Mouse (Mus musculus): ENCODE measurements around the gene Zbtb3.

The Zbtb3 gene

DNA sequence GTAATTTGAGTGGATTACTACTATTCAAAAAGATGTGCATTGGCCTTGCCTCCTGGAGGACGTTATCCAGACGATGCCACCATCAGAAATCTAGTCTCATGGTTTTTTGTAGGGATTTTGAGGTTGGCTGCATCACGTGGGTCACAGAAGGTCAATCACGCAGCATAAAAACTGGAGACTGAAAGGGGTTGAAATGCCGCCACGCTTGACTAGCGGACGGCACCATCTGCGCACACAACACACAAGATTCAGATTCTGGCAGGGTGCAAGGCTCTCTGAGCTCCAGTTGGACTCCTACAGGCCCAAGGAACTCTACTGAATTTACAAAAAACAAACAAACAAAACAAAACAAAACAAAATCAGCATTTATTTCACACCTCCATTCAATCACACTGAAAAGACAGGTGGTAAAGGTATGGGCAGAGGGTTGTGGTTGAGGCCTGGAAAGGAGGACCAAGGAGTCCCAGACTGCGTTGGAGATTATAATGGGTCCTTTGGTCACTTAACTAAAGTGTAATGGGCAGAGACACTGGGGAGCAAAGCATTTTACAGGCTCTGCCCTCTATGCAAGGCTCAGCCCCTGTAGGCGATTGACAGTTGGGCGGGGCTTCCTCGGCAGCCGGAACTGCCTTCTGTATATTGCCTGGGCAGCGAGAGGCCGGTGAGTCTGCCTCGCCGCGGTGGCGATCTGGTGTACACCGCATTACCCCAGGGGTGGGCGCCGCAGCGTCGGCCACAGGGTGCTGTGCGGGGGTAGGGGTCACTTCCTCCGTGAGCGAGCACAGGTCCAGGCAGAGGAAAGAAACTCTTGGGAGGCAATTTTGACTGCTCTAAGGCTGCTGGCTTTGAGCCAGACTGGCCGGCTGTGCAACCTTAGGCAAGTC lies 37.8 kb downstream of the Zbtb3 start:
- 11% methylated on average over 29 of the region's 29 CpGs for WGBS

GRCm38 (mm10) chr19:8841012-8841411 lies 38.7 kb downstream of the Zbtb3 start:
- WGBS: 66% methylated on average over 7 of the region's 7 CpGs

DNA sequence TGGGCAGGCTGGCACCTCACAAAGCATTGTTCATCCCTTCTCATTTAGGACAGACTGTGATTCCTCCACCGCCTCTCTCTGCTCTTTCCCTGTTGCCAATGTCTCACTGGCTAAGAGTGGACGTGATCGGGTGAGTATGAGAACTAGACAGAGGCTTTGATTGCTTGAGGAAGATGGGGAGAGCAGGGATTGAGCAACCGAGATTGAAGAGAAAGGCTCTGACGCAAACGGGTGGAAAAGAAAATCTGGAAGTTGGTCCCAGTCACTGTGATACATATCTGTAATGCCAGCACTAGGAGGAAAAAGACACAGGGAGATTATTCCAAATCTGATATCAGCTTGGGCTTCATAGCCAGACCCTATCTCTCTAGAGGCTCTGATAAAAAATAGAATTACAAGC lies 40.6 kb downstream of the Zbtb3 start:
- 72% methylated on average over 6 of the region's 6 CpGs for WGBS

GRCm38 (mm10) chr19:8844371-8845129 lies 42.2 kb downstream of the Zbtb3 start:
- 34% methylated on average over 5 of the region's 5 CpGs for WGBS

DNA sequence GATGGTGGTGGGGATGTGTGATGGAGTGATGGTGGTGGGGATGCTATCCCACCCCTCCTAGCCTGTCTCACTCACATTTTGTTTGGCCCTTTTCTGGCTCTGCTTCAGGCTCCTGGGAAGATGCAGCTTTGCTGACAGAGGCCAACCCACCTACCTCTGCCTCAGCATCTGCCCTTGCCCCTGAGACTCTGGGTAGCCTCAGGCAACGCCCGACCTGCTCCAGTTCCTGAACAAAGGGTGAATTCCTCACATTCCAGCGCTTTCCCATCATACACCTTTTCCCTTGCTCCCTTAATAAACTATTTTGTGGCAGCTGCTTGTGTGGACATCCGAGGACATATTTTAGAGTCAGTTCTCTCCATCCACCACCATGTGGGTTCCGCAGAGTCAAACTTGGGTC lies 46.0 kb downstream of the Zbtb3 start:
- WGBS: 84% methylated on average over 5 of the region's 5 CpGs

DNA sequence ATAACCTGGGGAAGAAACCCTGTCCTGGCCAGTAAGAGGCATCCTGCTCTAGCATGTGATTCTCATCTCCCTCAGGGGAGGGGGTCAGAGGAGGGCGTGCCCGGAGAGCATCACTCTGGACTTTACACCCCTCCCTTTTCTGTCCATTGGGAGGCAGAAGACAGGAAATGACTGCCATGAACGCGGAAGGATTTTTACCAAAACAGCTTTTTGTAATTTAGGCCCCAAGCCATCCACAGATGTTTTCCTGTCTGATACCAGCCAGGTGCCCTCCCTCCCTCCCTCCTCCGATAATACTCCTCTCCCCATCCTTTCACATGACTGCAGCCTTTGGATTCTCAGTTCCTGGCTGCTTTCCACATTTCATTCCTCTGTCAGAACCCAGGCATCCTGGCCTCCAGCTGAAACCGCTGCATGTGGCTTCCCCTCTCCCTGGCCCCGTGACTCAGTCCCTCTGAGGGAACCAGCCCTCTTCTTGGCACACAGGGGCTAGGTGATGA lies 48.1 kb downstream of the Zbtb3 start, which contains the start of gene Lrrn4cl:
Gene Lrrn4cl (plus strand): TSS at position 367 of the 500 bp plus-strand sequence.
- WGBS: 23% methylated on average over 7 of the region's 7 CpGs

DNA sequence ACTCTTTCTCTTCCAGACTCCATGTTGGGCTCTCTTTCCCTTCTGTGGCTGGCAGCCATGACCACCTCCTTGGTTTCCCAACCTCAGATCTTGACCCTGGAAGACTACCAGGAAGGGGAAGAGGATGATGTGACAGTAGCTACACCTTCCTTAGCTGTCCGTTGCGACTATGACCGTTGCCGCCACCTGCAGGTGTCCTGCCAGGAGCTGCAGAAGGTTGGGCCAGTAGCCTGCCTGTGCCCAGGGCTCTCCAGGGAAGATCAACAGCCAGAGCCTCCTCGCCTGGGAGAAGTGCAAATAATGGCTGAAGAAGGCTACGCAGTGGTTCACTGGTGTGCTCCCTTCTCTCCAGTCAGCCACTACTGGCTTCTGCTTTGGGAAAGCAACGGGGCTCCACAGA lies 49.3 kb downstream of the Zbtb3 start:
- 70% methylated on average over 7 of the region's 7 CpGs for WGBS

DNA sequence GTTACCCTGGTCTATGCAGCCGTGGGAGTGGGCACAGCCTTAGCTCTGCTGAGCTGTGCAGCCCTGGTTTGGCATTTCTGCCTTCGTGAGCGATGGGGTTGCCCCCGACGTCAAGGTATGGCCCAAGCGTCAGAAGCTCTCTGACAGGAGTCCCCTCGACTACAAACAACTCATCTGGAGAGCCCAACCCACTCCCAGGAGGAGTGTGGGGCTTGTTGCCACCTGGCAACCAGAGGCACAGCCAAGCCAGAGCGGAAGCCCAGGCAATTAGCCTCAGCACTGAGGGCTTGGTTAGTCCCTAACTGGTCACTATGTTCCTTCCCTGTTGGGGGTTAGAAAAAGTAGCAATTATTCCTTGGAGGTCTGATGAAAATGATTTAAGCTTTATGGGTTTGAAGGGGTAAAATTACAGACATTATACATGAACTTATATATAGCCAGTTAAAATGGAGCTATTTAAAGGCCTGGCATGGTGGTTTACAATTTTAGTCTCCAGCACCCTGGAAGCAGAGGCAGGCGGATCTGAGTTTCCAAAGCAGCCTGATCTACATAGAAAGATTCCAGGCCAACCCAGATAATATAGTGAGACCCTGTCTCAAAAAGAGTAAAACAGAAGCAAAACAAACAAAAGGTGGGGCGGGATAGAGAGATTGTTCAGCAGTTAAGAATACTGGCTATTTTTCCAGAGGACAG lies 50.0 kb downstream of the Zbtb3 start:
- WGBS: 40% methylated on average over 10 of the region's 10 CpGs

DNA sequence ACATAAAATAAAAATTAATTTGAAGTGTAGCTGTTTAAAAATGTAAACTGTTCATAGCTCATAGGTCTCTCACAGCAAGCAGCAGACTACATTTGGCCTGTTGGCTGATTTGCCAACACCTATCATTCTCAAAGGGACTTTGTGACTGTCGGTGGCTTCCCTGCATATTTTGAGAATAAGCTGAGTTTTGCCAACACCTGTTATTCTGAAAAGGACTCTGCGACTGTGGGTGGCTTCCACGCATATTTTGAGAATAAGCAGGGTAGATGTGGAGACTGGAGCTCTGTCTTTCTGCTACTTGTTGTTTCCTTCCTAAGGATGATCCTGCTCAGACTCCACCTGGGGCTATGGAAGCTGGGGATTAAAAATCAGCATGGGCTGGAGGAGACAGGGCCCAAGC lies 50.8 kb downstream of the Zbtb3 start:
- WGBS: 36% methylated on average over 3 of the region's 3 CpGs
